Comparison of ENCODE assay signal across 8 mouse cellular contexts in genomic region chr10:96617221-96617950, GRCm38 (mm10). TPM values are rescaled to one million over a fixed set of nuclear protein-coding genes. Genes with fewer than 3 reads are reported as not detected.
DNase-seq lines count a peak whose midpoint lies in the region; ATAC-seq and TF ChIP-seq lines count a peak whose summit lies in the region.

No protein-coding gene starts in this region.

- under 1% methylated on average over 72 of the region's 78 CpGs for WGBS in forebrain, embryonic 12.5 days
- under 1% methylated on average over 78 of the region's 78 CpGs for WGBS in hindbrain, embryonic 10.5 days

- no peaks in the 10 kb centered on the region for H3K9me3 ChIP-seq in ES-E14 (ENCODE audit: control insufficient read depth, insufficient read depth, low read depth, low read length)
- no peaks in the 10 kb centered on the region for H3K9me3 ChIP-seq in forebrain, embryonic 12.5 days
- H3K9me3 ChIP-seq in hindbrain, embryonic 10.5 days = no peaks in the 10 kb centered on the region

- ATAC-seq in forebrain, embryonic 12.5 days (ENCODE audit: low FRiP score) = peak; percentile 37
- no peak for ATAC-seq in monocyte, adult 5-6 weeks (replicated peaks; ENCODE audit: insufficient number of reproducible peaks, low FRiP score, low TSS enrichment, poor library complexity, severe bottlenecking)

- intact Hi-C loops in left cerebral cortex, postnatal 36 days (cut with DNase I) = loop anchor here (2.0 to 10.0 kb wide), 4 partner anchors 110 to 695 kb away; no protein-coding TSS in a partner anchor

- H3K9ac ChIP-seq in ES-E14 (ENCODE audit: insufficient read depth, low read depth, low read length, poor library complexity, severe bottlenecking) = peak overlapping the region; percentile 90
- H3K9ac ChIP-seq in forebrain, embryonic 12.5 days = peak overlapping the region; percentile 100

- TF ChIP-seq CTCF in brain, embryonic 14.5 days (IDR thresholded peaks at IDR 0.05; ENCODE audit: borderline replicate concordance, extremely low read depth, insufficient read depth, insufficient read length) = no peak

- in situ Hi-C loops in ES-E14 (cut with MboI; ENCODE audit: low sequenced_read_pairs in 2 of 2, unreplicated experiment in 2 of 2) = no loop called here

- H3K4me1 ChIP-seq in ES-E14 (ENCODE audit: control insufficient read depth in 2 of 2, insufficient read depth in 2 of 2, low read length in 2 of 2, poor library complexity in 1 of 2) = peaks cover 0 to 7% of the 10 kb centered on the region in 2 experiments; a peak in 3 of 4 replicates
- peaks cover 22% of the 10 kb centered on the region for H3K4me1 ChIP-seq in forebrain, embryonic 12.5 days
- peaks cover 33% of the 10 kb centered on the region for H3K4me1 ChIP-seq in hindbrain, embryonic 10.5 days (replicated peaks)

- TF ChIP-seq POLR2A in brain, embryonic 14.5 days (IDR thresholded peaks at IDR 0.05; ENCODE audit: borderline replicate concordance, extremely low read depth, insufficient read depth, insufficient read length, poor library complexity, severe bottlenecking) = no peak

- H3K4me2 ChIP-seq in forebrain, embryonic 12.5 days = peak overlapping the region; percentile 52

- H3K4me3 ChIP-seq in ES-E14 (ENCODE audit: insufficient read depth in 1 of 2, low read depth in 1 of 2, low read length in 2 of 2, poor library complexity in 1 of 2, severe bottlenecking in 1 of 2) = peak overlapping the region; percentile 96
- peak overlapping the region; percentile 99 for H3K4me3 ChIP-seq in forebrain, embryonic 12.5 days (replicated peaks)
- H3K4me3 ChIP-seq in hindbrain, embryonic 10.5 days = peak overlapping the region; percentile 75

- no peak for DNase-seq in ES-E14 (ENCODE audit: low read depth, low spot score)
- DNase-seq in brain, embryonic 14.5 days (ENCODE audit: low read depth) = peak; percentile 61
- DNase-seq in hindbrain, embryonic 10.5 days (ENCODE audit: low spot score) = peak; percentile 66
- peak; percentile 25 to 35 for DNase-seq in left cerebral cortex, postnatal 36 days (ENCODE audit: low spot score in 2 of 2)
- DNase-seq in mesoderm, embryonic 11.5 days (ENCODE audit: low read depth, low spot score) = peak; percentile 60
- DNase-seq in spleen, postnatal 4 days (ENCODE audit: low spot score in 2 of 2) = peak; percentile 56 to 82

- no peaks in the 10 kb centered on the region for H3K27me3 ChIP-seq in forebrain, embryonic 12.5 days
- H3K27me3 ChIP-seq in hindbrain, embryonic 10.5 days (ENCODE audit: insufficient read depth, poor library complexity, severe bottlenecking) = no peaks in the 10 kb centered on the region

- no peak overlapping the region for H3K27ac ChIP-seq in ES-E14 (ENCODE audit: insufficient read depth, low read depth, low read length, poor library complexity, severe bottlenecking)
- H3K27ac ChIP-seq in forebrain, embryonic 12.5 days = peak overlapping the region; percentile 97
- H3K27ac ChIP-seq in hindbrain, embryonic 10.5 days = peak overlapping the region; percentile 95

- peaks cover 7% of the 10 kb centered on the region for H3K36me3 ChIP-seq in ES-E14 (ENCODE audit: control insufficient read depth, insufficient read depth, low read length, poor library complexity, severe bottlenecking)
- 0 out of 2 replicates have a peak, but pooled peaks cover 11% of the 10 kb centered on the region for H3K36me3 ChIP-seq in forebrain, embryonic 12.5 days (replicated peaks)
- H3K36me3 ChIP-seq in hindbrain, embryonic 10.5 days = peaks cover 28% of the 10 kb centered on the region

TF ChIP-seq in ES-E14, 5 proteins besides CTCF, POLR2A, EP300 and RAD21:
- TF ChIP-seq CHD2 (IDR thresholded peaks at IDR 0.05; ENCODE audit: low read depth, low read length) (no peak), MAFK (IDR thresholded peaks at IDR 0.05; ENCODE audit: insufficient read depth, low read depth, low read length) (no peak), HCFC1 (IDR thresholded peaks at IDR 0.05; ENCODE audit: borderline replicate concordance, insufficient read depth, low read length) (no peak), ZC3H11A (IDR thresholded peaks at IDR 0.05; ENCODE audit: borderline replicate concordance, low read depth, low read length) (no peak), ZNF384 (IDR thresholded peaks at IDR 0.05; ENCODE audit: low read depth, low read length) (no peak)

RNA-seq across cellular contexts. Expression of gene Btg1, which starts 0.6 kb away (rescaled TPM):
- 16.1 and 22.0 TPM in 2 replicates for total RNA-seq in ES-E14 (2012; rRNA removed)
- polyA plus RNA-seq in brain, embryonic 14.5 days (2012; rRNA removed) = 33.7 and 43.3 TPM in 2 replicates
- 46.2 and 49.5 TPM in 2 replicates for polyA plus RNA-seq in forebrain, embryonic 12.5 days (2016; fragmentation: Nextera tagmentation; extraction: Ambion mirVana)
- polyA plus RNA-seq in hindbrain, embryonic 10.5 days (2016; fragmentation: Nextera tagmentation; extraction: Ambion mirVana) = 34.9 and 43.8 TPM in 2 replicates
- total RNA-seq in left cerebral cortex, postnatal 36 days (2021) = 10 to 100 TPM; 34.8 to 41.6 TPM
- total RNA-seq in monocyte, adult 5-6 weeks (2017) = 595 to 720 TPM (median 610 TPM) in 3 replicates

Comparison
In these comparisons a context has a peak if more than half of its experiments do, and no peak if none do; other contexts are left out.
1. RNA of gene Btg1, which starts 0.6 kb away (total RNA-seq): 595 to 720 TPM in monocyte, adult 5-6 weeks; 34.8 to 41.6 TPM in left cerebral cortex, postnatal 36 days and 16.1 to 22.0 TPM in ES-E14; every median in the first group is over 10 times any median in the second.
2. Peak in every context shown above with its lines, with median percentiles within 50 percentile points of each other: H3K4me3 ChIP-seq.